Mouse (Mus musculus): ENCODE results near the gene 1700029H14Rik.

DNA sequence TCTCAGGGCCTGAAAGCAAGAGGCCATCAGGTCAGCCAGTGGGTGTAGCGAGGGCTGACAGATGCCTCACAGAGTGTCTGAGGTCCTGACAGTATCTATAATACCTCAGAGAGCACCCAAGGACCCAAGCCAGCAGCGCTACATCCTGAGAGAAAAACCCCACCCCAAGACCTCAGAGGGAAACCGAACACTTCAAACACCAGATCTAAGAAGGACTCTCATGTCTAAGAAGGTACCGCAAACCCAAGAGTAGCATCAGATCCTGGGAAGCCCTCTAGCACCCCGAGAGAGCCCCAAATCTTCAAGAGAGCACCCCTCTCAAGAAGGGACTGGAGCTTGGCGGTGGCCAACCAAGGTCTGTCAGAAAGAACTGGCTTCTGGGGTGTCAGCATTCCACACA, 46.7 kb upstream of the 1700029H14Rik start:
- TF ChIP-seq CTCF (IDR thresholded peaks at IDR 0.05; ENCODE audit: low read depth) (no peak), EP300 (IDR thresholded peaks at IDR 0.05; ENCODE audit: low read depth) (no peak)

Data from liver, postnatal 0 days (tissue).